Mouse (Mus musculus) Patski (cell line): ENCODE measurements around the gene Plcb3. TPM values are rescaled to one million over a fixed set of nuclear protein-coding genes. Genes with fewer than 3 reads are reported as not detected.
A peak's percentile ranks its signal among the peaks of the same experiment; 100 is the strongest.

ENCODE experiments used
- ATAC-seq: fragments of 100-300 bp; one replicate; pipeline ENCODE4 v1.8.0; 2021
- CTCF ChIA-PET: fragments of 350-600 bp; sonication (Branson Sonifier 250); formaldehyde crosslinking; loops from one replicate; lab custom pipeline; 2022; ENCODE audit warnings: inconsistent platforms; lab: Charles Lee
- POLR2A ChIA-PET: fragments of 350-600 bp; sonication (Branson Sonifier 250); formaldehyde crosslinking; loops from one replicate; lab custom pipeline; 2022; ENCODE audit warnings: antibody characterized with exemption, inconsistent platforms; lab: Charles Lee
- DNase-seq: peaks from one replicate; pipeline ENCODE4 v3.0.0-alpha.2; 2011; ENCODE audit warnings: low read depth, low spot score
- H3K27me3 ChIP-seq: fragments of 371-371 bp; one replicate; pipeline ENCODE4 v1.5.1; 2021
- CTCF ChIP-seq: fragments of 100-300 bp; IDR thresholded peaks from one replicate; pipeline ENCODE4 v1.5.1; 2021
- in situ Hi-C: fragments of 300-500 bp; cut with MboI; formaldehyde crosslinking; loops from 3 replicates; pipeline ENCODE4 v1.11.1; 2018; ENCODE audit warnings: low pct_unique_long_range_greater_than_20kb, mixed read lengths
- polyA plus RNA-seq: library from polyadenylated mRNA; unstranded; gene quantifications from one replicate; pipeline ENCODE4 v1.2.3, GENCODE M21; 2021

The Plcb3 gene
- polyA plus RNA-seq, 1 experiment from 2014 or later: 59.6 TPM

DNA sequence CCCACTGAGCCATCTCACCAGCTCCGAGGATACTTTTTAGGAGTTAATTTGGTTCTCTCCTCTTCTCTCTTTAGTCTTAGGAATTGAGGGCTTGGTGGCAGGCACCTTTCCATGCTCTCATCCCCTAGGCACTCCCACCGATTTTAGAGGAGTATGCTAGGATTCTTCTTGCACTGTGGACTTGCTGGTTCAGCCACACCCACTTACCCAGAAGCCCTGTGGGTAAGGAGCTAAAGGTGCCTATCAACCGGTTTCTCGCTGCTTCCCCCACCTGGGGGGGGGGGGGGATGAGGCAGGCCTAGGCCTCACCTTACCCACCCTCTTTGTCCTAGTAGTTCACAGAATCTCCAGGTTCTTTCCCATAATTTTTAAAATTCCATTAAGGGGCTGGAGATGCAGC lies 28.5 kb downstream of the Plcb3 start:
- CTCF ChIA-PET: no interaction called here
- no peak for DNase-seq
- POLR2A ChIA-PET: interaction anchor here (1.5 kb wide), 1 partner anchor 26 kb away, joined by 4 read pairs; the partner anchor contains the start of gene Esrra
- no peaks in the 10 kb centered on the region for H3K27me3 ChIP-seq
- in situ Hi-C loops: no loop called here
- ATAC-seq: no peak
- TF ChIP-seq CTCF: no peak

DNA sequence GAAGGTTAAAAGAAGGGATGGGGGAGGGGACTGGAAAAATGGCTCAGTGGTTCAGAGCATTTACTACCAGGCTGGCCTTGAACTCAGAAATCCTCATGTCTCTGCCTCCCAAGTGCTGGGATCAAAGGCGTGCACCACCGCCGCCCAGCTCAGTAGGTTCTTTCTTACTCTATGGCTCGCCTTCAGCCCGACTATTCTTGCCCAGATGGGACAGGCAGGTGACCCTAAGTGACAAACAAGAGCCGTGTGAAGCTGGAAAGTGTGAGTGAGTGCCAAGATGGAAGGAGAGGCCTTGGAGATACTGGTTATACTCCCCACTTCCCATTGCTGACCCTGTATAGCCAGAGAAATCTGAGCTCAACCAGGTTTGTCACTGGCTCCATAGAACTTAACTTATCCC lies 32.6 kb downstream of the Plcb3 start:
- ATAC-seq: no peak
- ChIA-PET POLR2A (interaction anchor here (1.3 to 5.0 kb wide), 4 partner anchors 8 to 32 kb away, joined by 3 to 75 read pairs (median 11); no protein-coding TSS in a partner anchor), CTCF (interaction anchor here (2.4 kb wide), 1 partner anchor 20 kb away, joined by 10 read pairs; no protein-coding TSS in a partner anchor)
- no peak for TF ChIP-seq CTCF
- H3K27me3 ChIP-seq: no peaks in the 10 kb centered on the region
- in situ Hi-C loops: no loop called here
- no peak for DNase-seq

DNA sequence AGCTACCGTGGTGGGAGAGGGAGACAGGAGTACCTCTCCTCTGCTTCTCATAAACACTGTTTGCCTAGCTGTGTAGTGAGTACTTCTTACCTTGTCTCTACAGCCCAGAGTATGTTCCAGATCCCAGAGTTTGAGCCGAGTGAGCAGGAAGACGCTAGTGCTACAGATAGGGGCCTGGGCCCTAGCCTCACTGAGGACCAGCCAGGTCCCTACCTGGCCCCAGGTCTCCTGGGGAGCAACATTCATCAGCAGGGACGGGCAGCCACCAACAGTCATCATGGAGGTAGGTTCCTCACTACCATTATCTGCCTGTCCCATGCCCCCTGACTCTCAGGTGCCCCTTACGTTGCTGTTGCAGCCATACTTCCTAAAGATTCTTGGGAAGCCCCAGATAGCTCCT lies 33.5 kb downstream of the Plcb3 start:
- no peak for DNase-seq
- CTCF ChIA-PET: interaction anchor here (2.4 to 2.8 kb wide), 2 partner anchors 9 to 19 kb away, joined by 10 to 21 read pairs; no protein-coding TSS in a partner anchor
- no peak for ATAC-seq
- in situ Hi-C loops: no loop called here
- POLR2A ChIA-PET: interaction anchor here (1.2 to 5.0 kb wide), 9 partner anchors 9 to 97 kb away, joined by 3 to 75 read pairs (median 7); partner anchors contain the start of genes Esrra, Fkbp2 and Stip1
- H3K27me3 ChIP-seq: no peaks in the 10 kb centered on the region
- TF ChIP-seq CTCF: no peak

DNA sequence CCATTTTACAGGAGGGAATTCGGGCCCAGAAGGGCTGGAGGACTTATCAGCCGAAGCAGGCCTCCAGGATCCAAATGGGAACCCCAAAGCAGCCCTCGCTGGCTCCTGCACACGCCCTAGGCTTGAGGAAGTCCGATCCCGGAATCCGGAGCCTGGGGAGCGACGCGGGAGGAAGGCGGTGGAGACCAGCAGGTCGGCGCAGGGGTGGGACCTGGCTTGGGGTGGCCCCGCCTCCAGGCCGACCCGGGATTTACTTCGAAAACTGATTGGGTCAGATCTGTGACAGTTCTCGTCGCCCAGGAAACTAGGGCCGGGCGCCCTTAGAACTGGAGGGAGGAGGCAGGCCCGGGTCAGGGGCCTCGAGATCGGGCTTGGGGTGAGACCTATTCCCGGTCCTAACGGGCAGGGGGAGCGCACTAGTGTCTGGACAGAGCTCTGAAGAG lies 34.0 kb downstream of the Plcb3 start, which contains the start of gene Gpr137:
Gpr137 (minus strand) TSS at position 232 of the 443 bp plus-strand sequence.
- POLR2A ChIA-PET: interaction anchor here (0.6 to 5.0 kb wide), 21 partner anchors 9 to 98 kb away, joined by 3 to 75 read pairs (median 4); partner anchors contain the start of genes Esrra, Fkbp2, Plcb3 and Ppp1r14b
- in situ Hi-C loops: no loop called here
- ATAC-seq: peak; percentile 87
- CTCF ChIA-PET: interaction anchor here (1.0 to 2.8 kb wide), 4 partner anchors 9 to 19 kb away, joined by 5 to 21 read pairs (median 8); no protein-coding TSS in a partner anchor
- TF ChIP-seq CTCF: no peak
- H3K27me3 ChIP-seq: no peaks in the 10 kb centered on the region
- peak; percentile 68 for DNase-seq

DNA sequence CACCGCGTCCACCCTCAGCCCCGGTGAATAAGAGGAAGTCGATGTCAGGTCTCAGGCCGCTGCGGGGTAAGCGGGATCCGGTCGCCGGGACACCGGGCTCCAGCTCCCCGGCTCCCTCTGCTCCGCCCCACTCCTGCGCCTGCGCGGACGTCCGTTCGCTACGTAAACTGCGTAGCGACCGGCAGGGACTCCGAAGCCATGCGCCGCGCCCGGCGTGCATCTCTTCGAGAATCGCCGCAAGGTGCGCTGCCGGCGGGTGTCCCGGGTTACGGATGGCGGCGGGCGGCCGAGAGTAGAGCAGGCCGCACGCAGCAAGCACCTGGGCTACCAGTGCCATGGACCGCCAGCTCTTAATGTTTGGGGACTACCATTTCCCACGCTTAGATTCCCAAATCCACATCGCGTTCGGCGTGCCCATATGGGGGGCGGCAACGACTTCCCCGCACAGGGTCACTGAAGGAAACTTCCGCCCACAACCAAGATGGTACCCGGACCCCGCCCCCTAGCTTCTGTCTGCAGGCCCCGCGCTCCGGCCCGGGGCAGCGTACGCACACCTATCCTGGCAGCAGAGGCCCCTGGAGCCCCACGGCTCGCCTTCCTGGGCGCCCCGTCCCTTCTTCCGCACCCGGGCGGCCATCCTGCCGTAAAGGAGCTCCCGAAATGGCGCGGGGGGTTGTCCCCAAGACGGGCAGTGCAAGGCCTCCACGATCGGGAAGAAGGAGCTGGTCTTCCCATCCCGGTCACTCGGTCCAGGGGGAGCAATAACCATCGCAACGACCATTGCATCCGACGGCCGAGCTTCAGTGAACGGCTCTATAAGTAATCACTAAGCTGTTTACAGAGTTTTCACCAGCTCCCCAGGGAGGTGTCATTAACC lies 34.7 kb downstream of the Plcb3 start, which contains the start of gene Bad:
Bad (plus strand) TSS at position 490 of the 877 bp plus-strand sequence.
- ChIA-PET CTCF (interaction anchor here (1.0 to 2.8 kb wide), 6 partner anchors 10 to 102 kb away, joined by 3 to 21 read pairs (median 4); no protein-coding TSS in a partner anchor), POLR2A (interaction anchor here (0.6 to 5.0 kb wide), 22 partner anchors 8 to 99 kb away, joined by 3 to 75 read pairs (median 4); partner anchors contain the start of genes Esrra, Fkbp2, Plcb3 and Ppp1r14b)
- in situ Hi-C loops: no loop called here
- no peak for TF ChIP-seq CTCF
- DNase-seq (no peak), ATAC-seq (peak; percentile 41)
- no peaks in the 10 kb centered on the region for H3K27me3 ChIP-seq

DNA sequence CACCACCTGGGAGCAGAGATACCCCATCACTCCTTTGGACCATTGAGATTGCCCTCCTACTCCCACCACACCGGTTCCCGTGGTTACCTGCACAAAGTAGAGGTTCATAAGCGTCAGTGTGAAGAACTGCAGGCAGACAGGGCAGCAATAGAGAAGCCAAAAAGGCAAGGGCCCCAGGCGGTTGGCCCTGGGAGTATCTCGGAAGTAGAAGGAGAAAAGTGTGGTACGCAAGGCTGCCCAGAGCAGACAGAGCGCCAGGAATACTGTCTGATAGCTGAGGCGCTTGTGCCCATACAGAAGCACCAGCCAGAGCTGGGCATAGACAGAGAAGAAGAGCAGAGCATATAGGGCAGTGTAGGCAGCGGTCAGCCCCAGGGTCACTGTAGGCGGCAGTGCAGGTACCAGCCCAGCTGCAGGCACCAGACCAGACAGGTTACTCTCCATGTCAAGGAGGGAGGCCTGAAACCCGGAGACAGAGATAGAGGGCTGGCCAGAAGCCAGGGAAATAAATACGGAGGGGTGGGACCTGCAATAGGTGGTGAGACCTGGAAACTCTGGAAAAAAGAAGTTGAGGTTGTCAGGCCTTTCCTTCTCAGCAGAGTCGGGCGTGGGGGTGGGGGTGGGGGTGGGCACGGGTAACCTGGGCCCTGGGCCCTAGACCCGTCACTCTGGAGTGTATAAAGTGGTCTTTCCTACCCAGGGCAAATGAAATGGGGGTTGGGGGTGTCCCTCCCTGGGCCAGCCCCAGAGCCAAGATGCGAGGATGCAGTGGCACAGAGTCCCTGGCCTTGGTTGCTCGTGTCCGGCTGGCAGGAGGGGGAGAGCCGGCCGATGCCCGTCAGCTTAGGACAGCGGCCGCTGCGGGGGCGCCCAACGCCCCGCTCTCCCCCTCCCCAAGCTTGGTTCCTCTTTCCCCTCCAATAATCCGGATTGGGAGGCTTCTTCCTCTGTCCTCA lies 35.6 kb downstream of the Plcb3 start:
- ATAC-seq: no peak
- ChIA-PET POLR2A (interaction anchor here (0.9 to 5.0 kb wide), 13 partner anchors 8 to 99 kb away, joined by 3 to 75 read pairs (median 5); partner anchors contain the start of genes Esrra, Plcb3, Ppp1r14b and Prdx5), CTCF (interaction anchor here (1.1 to 2.8 kb wide), 6 partner anchors 11 to 103 kb away, joined by 3 to 21 read pairs (median 4); no protein-coding TSS in a partner anchor)
- H3K27me3 ChIP-seq: no peaks in the 10 kb centered on the region
- in situ Hi-C loops: no loop called here
- DNase-seq: no peak
- no peak for TF ChIP-seq CTCF

DNA sequence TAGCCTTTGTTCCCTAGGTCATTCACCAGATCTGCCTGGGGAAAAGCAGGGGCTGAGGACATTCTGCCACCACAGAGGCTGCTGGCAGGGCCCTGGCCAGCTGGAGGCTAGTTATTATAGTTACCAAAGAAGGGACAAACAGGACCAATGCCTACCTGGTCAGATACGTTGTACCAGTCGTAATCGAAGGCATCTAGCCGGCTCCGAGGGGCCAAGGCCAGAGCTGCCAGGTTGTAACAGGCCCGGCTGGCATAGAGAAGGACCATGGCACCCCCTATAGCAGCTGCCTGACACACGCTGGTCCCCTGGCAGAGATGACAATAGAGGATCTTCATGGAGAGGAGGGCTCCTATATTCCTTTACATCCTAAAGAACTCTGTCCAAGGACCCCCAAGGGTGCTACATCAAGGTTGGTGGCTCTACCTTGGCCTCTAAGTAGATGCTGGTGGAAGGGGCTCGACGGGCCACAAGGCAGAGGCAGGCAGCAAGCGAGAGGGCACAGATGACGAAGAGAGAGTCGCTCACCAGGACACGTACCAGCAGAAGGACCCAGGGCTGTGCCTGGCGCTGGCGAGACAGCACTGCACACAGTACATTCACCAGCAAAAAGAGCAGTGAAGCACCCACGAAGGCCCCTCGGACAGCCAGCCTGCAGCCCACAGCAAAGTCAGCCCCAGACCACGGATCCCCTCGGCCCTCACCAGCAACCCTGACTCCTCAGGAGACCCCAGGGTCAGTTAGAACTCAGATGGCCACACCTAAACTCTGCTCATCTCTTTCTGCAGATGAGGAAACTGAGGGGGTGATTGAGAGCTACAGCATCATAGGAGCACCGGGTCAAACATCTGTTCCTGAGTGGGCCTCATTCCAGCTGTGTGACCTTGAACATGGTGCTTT lies 36.9 kb downstream of the Plcb3 start:
- no peak for TF ChIP-seq CTCF
- in situ Hi-C loops: no loop called here
- no peaks in the 10 kb centered on the region for H3K27me3 ChIP-seq

More for the DNA sequence above, 36.9 kb downstream of the Plcb3 start:
- POLR2A ChIA-PET: interaction anchor here (1.1 to 5.0 kb wide), 3 partner anchors 9 to 36 kb away, joined by 3 to 75 read pairs (median 3); partner anchors contain the start of gene Plcb3
- ATAC-seq (no peak), DNase-seq (no peak)
- CTCF ChIA-PET: interaction anchor here (1.7 kb wide), 1 partner anchor 16 kb away, joined by 5 read pairs; no protein-coding TSS in a partner anchor
